Mouse (Mus musculus) left cerebral cortex, adult 9 months (tissue): ENCODE results near the gene Skap2.

Source experiments
- DNase-seq, 2 experiments: peaks; one replicate each; pipeline ENCODE4 v3.0.0; 2022; ENCODE audit warnings: low spot score in 2 of 2

Gene Skap2

DNA sequence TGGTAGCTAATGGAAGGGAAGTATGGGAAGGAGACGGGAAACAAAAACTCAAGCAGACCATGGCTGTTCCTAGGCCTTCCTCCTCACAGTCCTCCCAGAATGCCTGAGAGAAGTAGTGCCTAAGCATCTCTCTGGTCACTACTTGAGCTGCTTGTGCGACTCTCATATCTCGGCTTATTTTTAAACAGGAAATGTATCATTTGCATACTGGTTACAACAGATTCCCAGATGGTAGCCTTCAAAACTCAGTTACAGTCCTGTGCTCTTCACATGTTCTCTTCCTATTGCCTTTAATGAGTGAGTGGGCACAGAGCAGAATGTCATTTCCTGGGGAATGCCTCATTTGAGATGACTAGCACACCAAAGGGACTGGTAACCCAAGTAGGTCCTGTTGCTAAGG, 117.6 kb downstream of the Skap2 start:
- DNase-seq: no peak

DNA sequence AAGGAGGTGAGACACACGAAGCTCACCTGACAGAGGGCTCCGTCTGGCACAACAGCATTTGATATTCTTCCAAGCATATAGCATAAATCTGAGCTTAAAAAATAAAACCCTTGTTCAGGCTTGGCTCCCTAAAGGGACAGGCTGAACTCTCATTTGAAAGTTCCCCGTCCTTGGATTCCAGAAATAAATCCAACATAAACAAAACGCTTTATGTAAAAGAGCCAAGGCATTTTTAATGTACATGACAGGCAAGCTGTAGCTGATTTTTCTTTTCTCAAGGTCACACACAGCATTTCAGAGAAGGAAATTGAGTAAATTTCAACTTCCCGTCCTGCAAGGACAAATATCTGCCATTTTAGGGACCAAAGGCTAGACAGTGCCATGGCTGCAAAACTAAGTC, 122.0 kb downstream of the Skap2 start:
- DNase-seq: no peak

DNA sequence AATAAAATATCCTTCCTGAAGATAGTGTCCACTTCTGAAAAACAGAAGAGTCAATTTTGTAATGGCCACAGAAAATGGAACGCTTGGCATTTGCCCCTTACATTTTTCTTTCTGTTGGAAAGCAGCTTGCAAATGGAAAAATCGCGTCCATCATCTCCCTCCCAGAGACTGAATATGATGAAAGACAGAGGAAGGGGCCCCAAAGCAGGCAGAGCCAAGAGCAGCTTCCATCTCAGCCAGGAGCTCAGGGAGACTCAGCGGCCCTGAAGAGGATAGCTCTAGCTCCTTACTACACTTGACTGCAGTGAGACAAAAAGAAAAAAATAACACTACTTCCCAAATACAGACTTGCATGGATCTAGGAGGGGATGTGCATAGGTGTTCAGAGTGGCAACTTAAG, 122.5 kb downstream of the Skap2 start:
- no peak for DNase-seq

DNA sequence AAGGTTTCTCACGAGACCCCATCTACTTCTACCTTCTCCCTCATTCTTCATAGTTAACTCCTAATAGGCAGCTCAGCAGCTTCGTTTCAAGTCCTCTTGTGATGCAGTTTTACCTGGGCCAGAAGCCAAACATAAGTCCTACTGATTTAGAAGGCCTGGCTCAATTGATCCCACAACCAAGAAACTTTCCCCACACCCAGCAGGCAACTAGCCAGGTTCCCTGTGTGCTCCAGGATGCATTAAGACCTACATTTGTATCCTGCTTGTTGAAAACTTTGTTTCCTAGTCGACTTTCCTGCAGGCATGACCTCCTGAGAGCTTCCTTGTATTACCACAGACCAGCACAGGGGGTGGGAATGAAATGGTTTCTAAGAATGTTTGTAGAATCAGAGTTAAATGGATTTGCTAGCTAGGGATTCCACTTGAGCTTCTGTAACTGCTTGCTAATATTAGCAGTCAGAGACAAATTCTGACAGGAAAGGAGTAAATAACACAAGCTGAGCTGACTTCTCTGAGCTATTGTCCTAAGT, 125.4 kb downstream of the Skap2 start:
- DNase-seq: no peak

DNA sequence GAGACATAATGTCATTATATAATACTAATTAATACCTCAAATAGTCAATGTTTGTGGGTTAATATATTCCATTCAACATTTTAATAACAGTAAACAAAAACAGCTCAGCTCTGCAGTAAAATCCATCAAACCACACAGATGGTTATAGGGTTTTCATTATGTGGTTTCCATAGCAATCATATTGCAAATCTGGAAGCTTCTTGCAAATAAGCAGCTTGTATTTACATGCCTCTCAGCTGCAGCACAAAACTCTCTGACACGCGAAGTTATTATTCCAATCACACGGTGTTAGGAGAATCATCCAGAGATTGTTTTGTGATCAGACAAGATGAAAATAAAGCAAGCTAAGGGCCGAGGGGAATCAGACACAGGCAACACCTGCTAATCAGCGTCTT, 129.5 kb downstream of the Skap2 start:
- peak in 1 of 2 experiments; percentile 18 for DNase-seq

DNA sequence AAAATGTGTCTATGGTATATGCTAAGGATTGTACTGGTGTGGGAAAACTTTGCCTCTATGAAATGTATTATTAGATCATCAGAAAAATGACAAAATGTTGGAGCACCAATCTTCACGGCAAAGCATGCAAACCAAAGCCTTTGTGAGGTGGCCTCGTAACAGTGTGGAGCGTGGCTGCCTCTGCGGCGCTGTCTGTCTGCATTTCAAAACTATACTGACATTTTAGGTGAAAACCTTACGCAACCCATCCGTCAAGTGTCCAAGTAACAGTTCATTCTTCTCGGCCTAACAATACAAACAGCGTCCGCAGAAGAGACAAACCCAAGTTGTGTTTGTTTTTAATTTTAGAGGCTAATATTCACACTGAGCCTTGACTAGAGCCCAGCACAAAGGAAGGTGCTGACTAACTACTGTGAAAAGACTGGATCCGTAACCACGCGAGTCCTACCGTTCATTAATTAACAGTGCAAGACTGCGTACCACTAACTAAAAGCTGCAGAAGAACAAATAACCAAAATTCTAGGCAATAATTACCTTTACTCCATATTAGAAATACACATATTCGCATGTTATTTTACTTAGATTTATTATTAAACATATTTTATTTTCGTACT, 130.0 kb downstream of the Skap2 start:
- no peak for DNase-seq

DNA sequence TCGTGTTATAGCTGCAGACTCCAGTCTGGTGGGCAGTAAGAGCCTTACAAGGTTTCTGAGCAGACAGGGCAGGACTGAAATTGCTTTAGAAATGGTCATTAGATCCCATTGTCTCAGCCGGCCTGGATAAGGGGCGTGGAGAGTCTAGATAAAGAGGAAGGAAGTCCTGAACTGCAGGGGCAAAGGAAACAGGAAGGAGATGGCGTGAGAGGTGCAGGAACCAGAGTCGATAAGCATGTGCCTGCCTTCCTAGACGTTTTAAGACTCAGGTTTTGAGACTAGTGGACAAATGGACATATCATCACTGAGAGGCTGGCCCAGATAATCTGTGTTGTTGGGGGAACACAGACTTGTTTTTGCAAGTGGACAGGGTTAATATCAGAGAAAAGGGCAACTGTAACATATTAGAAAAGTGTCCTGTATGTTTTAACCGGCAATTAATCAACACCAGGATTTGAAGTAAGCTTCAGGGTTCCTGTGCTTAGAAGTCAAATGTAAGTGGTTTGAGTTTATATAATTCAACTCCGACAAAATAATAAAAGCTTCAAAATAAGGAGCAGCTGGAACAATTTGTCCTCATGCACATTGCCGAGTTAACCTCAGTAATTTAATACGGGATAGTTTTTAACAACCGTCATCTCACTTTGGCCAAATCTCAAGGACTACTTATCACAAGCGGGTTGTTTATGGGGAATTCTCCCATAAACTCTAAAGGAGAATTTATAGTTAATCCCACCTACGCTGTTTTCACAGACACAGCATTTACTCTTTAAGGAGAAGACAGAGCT, 131.0 kb downstream of the Skap2 start:
- DNase-seq: no peak

DNA sequence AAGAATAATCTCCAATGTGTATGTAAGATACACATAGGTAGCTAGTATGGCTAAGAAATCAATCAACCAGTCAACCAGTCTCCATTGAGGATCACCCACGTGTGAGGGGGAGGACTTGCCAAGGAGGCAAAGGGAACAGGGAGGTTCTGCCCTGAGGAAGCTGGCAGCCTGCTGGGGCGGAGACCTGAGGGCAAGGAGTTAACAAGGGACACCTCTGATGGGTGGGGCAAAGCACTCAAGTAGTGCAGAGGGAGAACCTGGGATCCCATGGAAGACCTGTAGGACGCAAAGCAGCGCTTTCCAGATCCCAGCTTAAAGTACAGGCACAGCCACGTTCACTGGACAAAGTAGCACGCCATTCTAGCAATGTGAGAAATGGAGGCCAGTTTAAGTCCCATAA, 131.6 kb downstream of the Skap2 start:
- DNase-seq: no peak

DNA sequence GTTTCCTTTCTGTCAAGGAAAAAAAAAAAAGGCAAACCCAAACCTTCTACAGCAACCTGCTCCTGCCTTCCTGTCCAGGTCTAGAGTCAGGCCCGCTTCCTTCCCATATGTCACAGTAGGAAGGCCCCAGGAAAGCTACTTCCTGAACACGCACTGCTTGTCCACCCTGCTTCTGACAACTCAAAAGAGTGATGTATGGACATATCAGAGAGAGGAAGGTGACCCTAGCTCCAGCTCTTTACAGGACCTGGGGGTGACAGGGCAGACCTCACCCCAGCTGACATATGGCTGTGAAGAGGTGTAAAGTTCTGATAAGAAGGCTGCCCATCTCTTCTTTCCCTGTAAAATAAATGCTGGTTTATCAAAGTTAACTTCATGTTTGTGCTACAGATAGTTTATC, 133.8 kb downstream of the Skap2 start:
- DNase-seq: no peak

DNA sequence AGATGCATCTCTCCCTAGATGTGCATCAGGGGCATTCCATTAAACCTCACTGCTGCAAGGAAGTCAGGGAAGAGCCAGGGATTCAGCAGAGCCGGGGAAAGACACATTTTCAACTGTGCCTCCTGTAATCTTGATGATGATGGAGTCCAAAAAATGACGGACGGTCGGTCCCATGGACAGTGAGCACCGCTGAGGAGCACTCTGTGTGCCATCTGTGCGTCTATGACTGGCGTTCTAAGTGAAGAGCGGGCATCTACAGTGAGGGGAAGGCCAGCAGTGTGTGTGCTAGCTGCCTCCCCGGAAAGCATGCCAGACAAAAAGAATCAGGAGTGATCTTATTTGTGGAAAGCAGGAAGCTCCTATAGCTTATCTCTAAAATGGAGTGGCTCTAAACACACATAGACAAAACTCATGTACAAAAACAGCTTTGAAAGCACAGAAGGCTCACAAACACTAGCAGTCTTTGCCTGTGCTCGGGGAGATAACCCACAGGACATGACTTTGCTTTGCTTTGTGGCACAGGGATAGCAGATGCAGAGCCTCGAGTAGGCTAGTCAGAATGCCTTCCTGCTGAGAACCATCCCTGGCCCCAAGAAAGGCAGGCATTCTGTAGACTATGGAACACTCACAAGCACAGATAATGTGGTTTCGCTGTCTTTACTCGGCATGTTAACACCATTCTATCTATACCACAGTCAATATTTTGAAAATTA, 135.4 kb downstream of the Skap2 start:
- no peak for DNase-seq

DNA sequence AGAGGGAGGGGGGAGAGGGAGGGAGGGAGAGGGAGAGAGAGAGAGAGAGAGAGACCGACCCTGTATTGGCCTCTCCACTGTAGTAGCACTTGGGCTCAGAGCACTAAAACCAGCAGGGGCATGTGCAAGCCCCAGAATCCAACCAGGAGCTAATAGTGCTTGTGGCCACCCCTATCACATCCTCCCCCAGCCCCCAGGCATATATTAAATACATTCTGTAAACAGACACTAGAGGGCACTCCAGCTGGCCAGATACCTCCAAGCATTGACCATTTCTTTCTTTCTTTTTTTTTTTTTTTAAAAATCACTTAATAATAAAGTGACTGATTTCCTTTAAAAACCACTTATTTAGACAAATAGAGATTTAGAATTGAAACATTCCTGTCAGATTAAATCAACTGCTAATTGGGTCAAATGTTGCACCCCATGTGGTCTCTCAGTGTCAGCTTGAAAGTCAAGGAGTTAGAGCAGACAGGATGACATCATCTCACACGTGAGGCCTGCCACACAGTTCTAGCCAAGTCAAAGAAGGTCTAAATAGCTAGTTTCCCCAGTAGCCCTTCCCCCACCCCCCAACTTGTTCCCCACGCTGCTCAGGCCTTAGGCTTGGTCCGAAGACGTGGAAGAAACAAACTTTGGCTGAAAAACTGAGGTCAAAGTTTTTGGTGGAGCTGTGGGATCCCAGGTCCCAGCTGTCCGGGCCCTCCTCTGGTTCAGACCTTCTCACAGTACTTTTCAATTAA, 136.3 kb downstream of the Skap2 start:
- no peak for DNase-seq

DNA sequence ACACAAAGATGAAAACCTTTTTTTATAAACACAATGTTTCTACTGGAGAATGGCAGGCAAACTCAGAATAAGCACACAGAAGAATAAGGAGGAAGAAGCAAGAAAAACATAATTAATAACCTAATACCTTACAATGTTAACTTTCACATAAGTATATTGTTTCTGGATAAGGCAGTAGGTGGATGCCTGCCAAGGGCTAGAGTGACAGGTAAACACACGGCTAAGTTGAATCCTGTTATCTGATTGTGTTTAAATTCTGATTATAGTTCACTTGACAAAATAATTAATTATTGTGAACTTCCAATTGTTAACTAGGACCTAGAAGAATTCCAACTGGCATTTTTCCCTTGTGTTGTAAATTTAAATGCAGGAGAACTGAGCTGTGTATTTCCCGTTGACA, 138.3 kb downstream of the Skap2 start:
- DNase-seq: no peak

DNA sequence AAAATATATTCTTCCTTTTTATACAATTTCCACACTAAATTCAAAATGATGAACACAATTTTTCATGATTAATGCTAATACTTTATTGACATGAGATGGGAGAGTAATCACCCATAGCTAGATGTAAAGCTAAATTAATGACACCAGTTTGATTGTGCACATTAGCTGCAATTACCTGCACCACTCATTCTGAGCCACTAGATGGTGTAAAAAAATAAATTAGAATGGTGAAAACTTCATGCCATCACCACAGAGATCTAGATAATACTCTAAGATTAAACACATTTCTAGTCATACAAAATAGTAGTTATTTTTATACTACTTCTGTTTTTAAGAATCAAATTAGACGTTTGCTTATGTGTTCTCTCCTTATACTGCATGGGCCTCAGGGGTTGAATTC, 141.2 kb downstream of the Skap2 start:
- DNase-seq: no peak

DNA sequence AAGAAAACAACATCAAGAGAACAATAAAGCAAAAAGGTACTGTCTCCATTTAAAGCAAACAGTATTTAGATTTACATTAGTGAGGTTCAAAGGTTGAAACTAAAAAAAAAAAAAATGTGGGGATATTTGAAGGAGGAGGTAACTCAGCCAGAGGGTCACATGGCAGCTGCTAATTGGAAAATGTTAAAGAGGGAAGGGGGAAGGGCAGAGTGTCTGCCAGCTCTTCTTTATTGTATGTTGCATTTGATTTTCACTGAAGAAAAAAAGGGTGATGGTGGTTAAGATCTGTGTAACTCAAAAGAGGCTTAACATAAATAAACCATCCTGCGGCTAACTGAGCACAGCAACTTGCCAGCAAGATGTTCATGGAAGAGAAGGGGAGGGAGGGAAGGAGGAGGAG, 142.1 kb downstream of the Skap2 start:
- DNase-seq: no peak

DNA sequence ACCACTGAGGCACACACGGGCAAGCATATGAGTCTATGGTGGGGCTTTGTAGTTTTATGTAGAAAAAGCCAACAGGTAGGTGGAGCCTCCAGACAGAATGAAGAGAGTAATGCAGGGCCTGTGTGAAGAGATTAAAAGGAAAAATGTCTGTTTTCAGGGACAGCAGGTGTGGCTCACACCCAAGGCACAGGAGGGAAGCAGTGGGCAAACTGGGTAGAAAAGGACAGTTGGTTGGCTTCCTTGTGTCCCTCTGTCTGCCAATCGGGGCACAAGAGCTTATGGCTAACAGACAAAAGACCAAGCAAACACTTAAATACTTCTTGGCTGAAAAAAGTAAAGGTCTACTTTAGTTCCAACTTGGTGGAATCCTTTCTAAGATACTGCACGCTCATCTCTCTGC, 145.8 kb downstream of the Skap2 start:
- DNase-seq: no peak

DNA sequence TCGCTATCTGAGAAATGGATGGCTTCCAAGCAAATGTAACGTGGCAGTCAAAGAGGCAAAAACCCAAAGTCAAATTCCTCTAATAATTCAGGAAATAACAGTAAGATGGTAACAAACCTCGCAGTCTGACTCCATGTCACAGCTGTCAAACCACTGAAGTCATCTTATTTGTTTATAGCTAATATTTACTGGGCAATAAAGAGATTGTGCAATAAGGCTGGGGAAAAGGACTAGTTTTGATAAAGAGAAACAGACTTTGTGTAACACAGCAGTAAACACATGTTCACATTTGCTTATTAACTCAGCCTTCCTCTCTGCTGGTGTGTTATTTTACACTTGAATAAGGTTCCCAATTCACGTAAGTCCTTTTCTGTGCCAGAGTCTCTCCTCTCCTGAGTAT, 148.8 kb downstream of the Skap2 start:
- DNase-seq: no peak

DNA sequence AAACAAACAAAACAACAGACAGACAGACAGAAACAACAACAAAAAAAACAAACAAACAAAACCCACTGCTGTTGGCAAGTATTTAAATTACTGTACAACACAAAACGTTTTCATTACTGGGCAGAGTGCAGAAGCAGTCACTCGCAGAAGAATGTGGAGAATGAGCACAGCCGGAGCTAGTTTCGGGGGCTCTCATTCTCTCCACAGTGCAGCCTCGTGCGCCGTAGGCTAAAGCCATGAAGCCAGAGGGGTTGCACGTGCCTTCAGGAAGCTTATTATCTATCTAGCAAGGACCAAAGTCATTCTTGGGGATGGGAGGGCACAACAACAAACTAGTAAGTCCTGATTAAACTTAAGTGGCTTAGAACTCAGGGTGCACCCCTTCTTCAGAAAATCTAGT, 152.0 kb downstream of the Skap2 start:
- DNase-seq: no peak

DNA sequence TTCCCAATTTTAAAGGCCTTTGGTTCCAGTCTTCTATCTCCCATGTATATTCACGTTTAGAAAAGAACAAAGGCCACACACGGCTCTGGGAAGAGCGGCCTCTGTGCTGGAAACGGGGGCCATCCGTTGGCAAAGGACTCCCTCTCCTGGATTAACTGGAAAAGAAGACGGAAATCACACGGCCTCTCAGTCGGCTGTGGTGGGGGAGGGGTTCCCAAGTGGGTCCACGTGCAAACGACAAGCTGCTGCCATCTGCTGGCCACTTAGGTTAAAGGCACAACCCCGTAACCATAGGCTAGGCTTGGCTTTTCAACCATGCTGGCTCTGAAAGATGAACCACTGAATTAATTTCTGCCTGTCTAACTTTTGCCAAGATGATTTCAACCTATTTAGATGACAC, 154.5 kb downstream of the Skap2 start:
- peak; percentile 74 to 95 for DNase-seq

DNA sequence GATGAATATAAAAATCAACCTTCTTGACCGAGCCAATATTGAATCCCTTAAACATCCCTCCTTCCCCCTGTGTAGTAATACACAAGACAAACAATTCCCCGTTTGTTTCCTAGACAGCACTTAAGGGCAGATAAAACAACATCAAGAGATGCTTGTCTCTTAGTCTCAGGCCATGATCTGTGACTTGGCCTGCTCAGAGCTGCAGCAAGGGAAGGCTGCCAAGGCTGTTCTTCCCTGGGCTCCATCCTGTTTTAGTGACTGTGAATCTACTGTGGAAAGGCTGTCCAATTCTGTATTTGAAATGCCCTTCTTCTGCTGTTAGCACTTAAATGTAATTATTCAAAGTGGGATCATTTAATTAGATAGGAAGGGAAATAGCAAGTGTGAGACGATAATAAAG, 159.1 kb downstream of the Skap2 start:
- no peak for DNase-seq

DNA sequence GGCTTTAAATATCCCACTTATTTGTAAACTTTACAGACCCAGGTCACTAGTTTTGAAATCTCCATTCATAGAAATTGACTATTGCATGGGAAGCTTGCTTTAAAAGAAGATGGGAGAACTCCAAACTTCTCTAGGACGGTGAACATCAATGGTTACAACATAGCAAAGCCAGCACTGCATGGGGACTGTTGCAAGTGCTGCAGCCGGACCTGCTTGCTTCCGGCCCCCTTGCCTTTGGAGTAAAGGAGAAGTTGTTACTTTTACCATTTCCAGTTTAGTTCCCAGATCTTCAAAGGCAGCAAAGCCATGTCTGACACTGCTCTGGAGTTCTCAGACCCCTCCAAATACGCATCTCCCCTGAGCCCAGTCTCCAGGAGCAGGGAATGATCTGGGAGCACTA, 159.7 kb downstream of the Skap2 start:
- DNase-seq: no peak

DNA sequence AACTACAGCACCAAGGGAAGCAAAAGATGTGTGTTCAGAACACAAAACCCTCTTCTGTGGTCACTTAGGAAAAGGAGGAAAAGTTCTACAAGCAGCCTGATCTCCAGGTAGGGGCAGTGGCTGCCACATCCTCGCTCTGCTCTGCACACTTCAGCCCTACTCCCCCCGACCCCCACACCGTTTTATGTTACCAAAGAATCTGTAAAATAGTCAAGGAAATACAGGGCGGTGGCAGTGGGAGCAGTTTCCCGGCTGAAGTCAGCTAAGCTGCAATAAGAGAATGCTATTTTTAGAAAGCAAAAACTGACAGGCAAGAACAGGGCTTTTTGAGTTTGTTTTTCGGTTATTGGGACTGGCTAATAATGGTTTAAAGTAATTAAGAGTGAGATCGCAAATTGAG, 160.8 kb downstream of the Skap2 start:
- no peak for DNase-seq
